Mouse (Mus musculus) midbrain, embryonic 14.5 days (tissue): ENCODE data around the gene Lpin1. TPM values are rescaled to one million over a fixed set of nuclear protein-coding genes. Genes with fewer than 3 reads are reported as not detected.
A peak's percentile ranks its signal among the peaks of the same experiment; 100 is the strongest.

ENCODE experiments used
- ATAC-seq: fragments of 200-750 bp; cut with Nextera tagmentation; 2 replicates; pipeline ENCODE4 v1.8.0; 2017; ENCODE audit warnings: moderate number of reproducible peaks, moderate library complexity; ENCODE audit not compliant: low FRiP score, low TSS enrichment
- DNase-seq: peaks from one replicate; pipeline ENCODE4 v3.0.0-alpha.2; 2015
- H3K27ac ChIP-seq: fragments of 300-500 bp; sonication (generic); replicated peaks from 2 replicates; pipeline ENCODE4 v1.5.1; 2014; ENCODE audit warnings: mild to moderate bottlenecking, low read depth, low read length, moderate library complexity
- H3K27me3 ChIP-seq: fragments of 300-500 bp; sonication (generic); 2 replicates; pipeline ENCODE4 v1.6.1; 2014; ENCODE audit warnings: low read length, control low read depth, mixed read lengths; ENCODE audit not compliant: control insufficient read depth, insufficient read depth
- H3K36me3 ChIP-seq: fragments of 300-500 bp; sonication (generic); 2 replicates; pipeline ENCODE4 v1.6.1; 2014; ENCODE audit warnings: low read length, control low read depth; ENCODE audit not compliant: control insufficient read depth, insufficient read depth
- H3K4me1 ChIP-seq: fragments of 300-500 bp; sonication (generic); 2 replicates; pipeline ENCODE4 v1.6.1; 2014; ENCODE audit warnings: mild to moderate bottlenecking, antibody characterized with exemption, low read length, control low read depth; ENCODE audit not compliant: control insufficient read depth, insufficient read depth
- H3K4me2 ChIP-seq: fragments of 300-500 bp; sonication (generic); 2 replicates; pipeline ENCODE4 v1.6.1; 2014; ENCODE audit warnings: mild to moderate bottlenecking, low read length, moderate library complexity
- H3K4me3 ChIP-seq: fragments of 300-500 bp; sonication (generic); replicated peaks from 2 replicates; pipeline ENCODE4 v1.5.1; 2014; ENCODE audit warnings: low read depth, low read length
- H3K9ac ChIP-seq: fragments of 300-500 bp; sonication (generic); replicated peaks from 2 replicates; pipeline ENCODE4 v1.6.1; 2014; ENCODE audit warnings: mild to moderate bottlenecking, low read length, moderate library complexity
- H3K9me3 ChIP-seq: fragments of 300-500 bp; sonication (generic); 2 replicates; pipeline ENCODE4 v1.6.1; 2016; ENCODE audit warnings: low read length, control low read depth, mixed read lengths; ENCODE audit not compliant: control insufficient read depth
- WGBS: fragments of 180-500 bp; shearing (Covaris S2); extraction: QIAGEN DNeasy Blood & Tissue Kit; methylation state at CpG from one replicate; pipeline ENCODE4 v1.1.7; 2014; 5-methylcytosine and 5-hydroxymethylcytosine counted together
- polyA plus RNA-seq: library from polyadenylated mRNA; unstranded; fragments of >200 nt; fragmentation: Nextera tagmentation; extraction: Ambion mirVana; gene quantifications from 2 replicates; pipeline ENCODE4 v1.2.1, GENCODE M21; 2014

The Lpin1 gene
- polyA plus RNA-seq, 1 experiment from 2014 or later: 27.1 TPM

DNA sequence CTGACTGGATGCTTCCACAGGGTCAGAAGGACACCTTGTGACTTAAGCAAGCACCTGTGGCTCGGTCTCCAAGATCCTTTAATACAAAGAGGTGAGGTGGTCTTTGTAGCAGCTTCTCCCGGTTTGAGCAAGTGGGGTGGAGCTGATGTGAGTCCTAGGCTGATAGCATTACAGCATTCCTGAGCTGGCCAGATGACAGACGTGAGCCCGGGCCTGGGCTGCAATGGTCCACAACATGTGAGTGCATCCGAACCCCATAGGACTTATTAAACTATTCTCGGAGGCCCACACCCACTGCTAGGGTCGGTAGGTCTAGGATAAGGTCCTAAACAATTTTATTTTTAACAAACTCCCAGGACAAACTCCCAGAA lies 77.9 kb downstream of the Lpin1 start:
- Histone ChIP-seq H3K4me2 (peak overlapping the region; percentile 21; the same call in 1 of the 2 replicates), H3K4me3 (no peak overlapping the region), H3K9me3 (no peaks in the 10 kb centered on the region), H3K4me1 (0 out of 2 replicates have a peak, but pooled peaks cover 8% of the 10 kb centered on the region), H3K36me3 (peaks cover 21% of the 10 kb centered on the region), H3K27me3 (no peaks in the 10 kb centered on the region), H3K27ac (peak overlapping the region; percentile 55; the same call in 1 of the 2 replicates), H3K9ac (peak overlapping the region; percentile 29; the same call in 1 of the 2 replicates)
- DNase-seq (no peak), ATAC-seq (peak; percentile 34)
- WGBS: 44% methylated on average over 7 of the region's 7 CpGs

DNA sequence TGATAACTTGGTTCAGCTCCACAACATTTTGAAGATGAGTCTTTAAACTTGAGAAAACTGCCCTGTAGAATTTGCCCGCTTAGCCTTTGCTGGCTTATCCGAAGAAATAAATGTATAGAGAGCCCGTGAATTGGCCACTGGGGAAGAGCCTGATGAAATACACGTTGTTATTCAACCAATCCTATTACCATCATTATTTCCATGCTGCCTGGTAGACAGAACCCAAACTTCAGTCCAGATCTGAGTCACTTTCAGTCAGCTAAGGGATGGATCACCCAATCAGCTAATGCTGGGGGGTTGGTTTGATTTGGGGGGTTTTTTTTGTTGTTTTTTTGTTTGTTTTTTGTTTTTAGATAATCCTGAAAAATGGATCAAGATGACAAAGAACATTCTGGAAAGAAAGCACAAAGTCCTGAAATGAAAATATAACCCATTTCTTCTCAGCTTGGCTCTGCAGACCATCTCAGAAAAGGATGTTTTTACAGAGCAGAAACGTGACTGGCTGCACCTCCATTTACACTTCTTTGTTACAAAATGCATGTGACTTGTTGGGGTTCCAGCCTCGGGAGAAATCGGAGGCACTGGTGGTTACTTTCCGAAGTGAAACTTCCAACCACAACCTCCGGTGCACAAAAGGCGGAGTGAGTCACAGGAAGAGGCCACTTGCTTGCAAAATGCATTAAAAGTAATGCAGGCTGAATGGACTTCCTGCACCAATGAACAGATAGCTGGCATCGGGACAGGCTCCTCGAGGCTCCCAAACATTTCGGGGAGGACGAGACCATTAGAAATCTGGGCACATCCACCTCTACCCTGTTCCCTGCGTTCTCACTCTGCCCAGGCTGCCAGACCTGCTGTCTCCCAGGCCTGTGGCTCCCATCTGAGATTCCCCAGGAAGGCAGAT lies 78.6 kb downstream of the Lpin1 start:
- no peaks in the 10 kb centered on the region for H3K27me3 ChIP-seq
- peak overlapping the region; percentile 29; the same call in 1 of the 2 replicates for H3K9ac ChIP-seq
- no peaks in the 10 kb centered on the region for H3K9me3 ChIP-seq
- peak overlapping the region; percentile 55; the same call in 1 of the 2 replicates for H3K27ac ChIP-seq
- H3K4me1 ChIP-seq: 0 out of 2 replicates have a peak, but pooled peaks cover 8% of the 10 kb centered on the region
- no peak overlapping the region for H3K4me3 ChIP-seq
- ATAC-seq (peak; percentile 36; the same call in 1 of the 2 replicates), DNase-seq (peak; percentile 46)
- peaks cover 16% of the 10 kb centered on the region for H3K36me3 ChIP-seq
- WGBS: 72% methylated on average over 15 of the region's 15 CpGs
- no peak overlapping the region for H3K4me2 ChIP-seq

DNA sequence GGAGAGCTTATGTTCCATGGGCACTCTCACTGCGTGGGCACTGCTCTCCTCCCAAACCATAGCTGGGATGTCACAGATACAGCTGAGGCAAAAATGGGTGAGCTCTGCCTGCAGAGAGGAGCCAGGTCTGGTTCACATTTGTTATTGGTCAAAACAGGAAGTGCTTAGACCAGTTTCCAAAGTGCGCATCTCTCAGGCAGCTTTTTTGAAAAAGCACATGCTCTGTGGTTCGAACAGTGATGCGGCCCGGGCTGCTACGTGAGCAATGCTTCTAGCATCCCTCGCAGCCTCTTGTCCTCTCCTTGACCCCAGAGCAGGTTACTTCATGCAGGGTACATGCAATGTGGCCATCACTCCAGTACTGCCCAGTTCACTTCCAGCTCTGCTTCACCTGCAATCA lies 82.1 kb downstream of the Lpin1 start:
- Histone ChIP-seq H3K27ac (no peak overlapping the region), H3K4me2 (no peak overlapping the region), H3K36me3 (no peaks in the 10 kb centered on the region), H3K4me1 (0 out of 2 replicates have a peak, but pooled peaks cover 8% of the 10 kb centered on the region), H3K9me3 (no peaks in the 10 kb centered on the region), H3K4me3 (no peak overlapping the region), H3K9ac (no peak overlapping the region), H3K27me3 (no peaks in the 10 kb centered on the region)
- DNase-seq (no peak), ATAC-seq (no peak)
- WGBS: 94% methylated on average over 7 of the region's 7 CpGs

DNA sequence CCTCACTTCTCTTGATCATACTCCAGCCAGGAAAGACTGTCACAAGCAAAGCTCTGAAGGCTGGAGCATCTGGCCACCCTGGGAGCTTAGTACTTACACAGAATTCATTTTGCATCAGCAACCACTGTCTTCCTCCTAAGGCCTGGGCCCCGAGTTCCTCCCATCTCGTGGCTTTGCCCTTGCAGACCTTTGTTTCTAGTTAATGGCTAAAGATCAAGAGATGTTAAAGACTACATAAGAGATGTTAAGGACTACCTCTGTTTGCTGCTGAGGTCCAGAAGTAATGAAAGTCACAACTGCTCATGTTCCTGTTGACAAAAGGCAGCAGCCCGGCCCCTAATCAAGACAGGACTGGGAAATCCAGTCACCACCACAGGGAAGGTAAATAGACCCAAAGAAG lies 82.8 kb downstream of the Lpin1 start:
- Histone ChIP-seq H3K9me3 (no peaks in the 10 kb centered on the region), H3K4me2 (no peak overlapping the region), H3K9ac (no peak overlapping the region), H3K27ac (no peak overlapping the region), H3K36me3 (no peaks in the 10 kb centered on the region), H3K27me3 (no peaks in the 10 kb centered on the region), H3K4me3 (no peak overlapping the region), H3K4me1 (0 out of 2 replicates have a peak, but pooled peaks cover 6% of the 10 kb centered on the region)
- 86% methylated on average over 3 of the region's 3 CpGs for WGBS
- DNase-seq (no peak), ATAC-seq (no peak)

DNA sequence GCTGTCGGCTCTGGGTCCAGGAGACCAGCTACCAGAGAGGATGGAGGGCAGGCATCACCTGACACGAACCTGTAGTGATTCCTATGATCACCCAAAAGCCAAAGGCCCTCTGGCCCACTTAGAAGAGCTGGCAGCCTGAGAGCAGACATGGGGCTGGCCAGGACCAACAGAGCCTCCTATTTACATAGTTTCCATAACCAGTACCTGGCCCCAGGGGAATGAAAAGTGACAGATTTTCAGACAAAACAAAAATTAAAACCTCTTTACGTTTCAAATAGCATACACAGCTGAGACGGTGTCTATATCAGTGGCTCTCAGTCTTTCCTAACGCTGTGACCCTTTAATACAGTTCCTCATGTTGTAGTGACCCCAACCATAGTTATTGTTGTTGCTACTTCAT lies 83.9 kb downstream of the Lpin1 start:
- no peaks in the 10 kb centered on the region for H3K9me3 ChIP-seq
- H3K9ac ChIP-seq: no peak overlapping the region
- DNase-seq (no peak), ATAC-seq (no peak)
- H3K27ac ChIP-seq: no peak overlapping the region
- H3K27me3 ChIP-seq: no peaks in the 10 kb centered on the region
- no peaks in the 10 kb centered on the region for H3K36me3 ChIP-seq
- H3K4me3 ChIP-seq: no peak overlapping the region
- H3K4me1 ChIP-seq: no peaks in the 10 kb centered on the region
- no peak overlapping the region for H3K4me2 ChIP-seq
- 88% methylated on average over 5 of the region's 5 CpGs for WGBS

DNA sequence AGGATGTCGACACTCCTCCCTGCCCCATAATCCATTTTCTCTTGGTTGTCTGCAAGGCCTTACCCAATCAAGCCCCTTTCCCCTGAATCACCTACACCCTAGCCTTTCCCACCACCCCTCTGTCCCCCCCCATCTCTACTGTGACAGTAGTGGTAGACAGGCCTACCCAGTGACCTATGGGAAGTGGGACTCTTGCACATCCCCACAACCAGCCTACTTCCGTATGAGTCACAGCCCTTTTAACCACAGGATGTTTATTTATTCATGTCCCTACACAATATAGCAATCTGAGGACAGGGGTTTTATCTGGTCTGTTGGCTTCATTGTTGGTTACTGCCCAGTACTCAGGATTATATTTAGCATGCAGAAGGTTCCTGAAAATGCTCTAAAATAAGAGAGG lies 84.6 kb downstream of the Lpin1 start:
- Histone ChIP-seq H3K36me3 (no peaks in the 10 kb centered on the region), H3K27ac (no peak overlapping the region), H3K27me3 (no peaks in the 10 kb centered on the region), H3K4me3 (no peak overlapping the region), H3K9ac (no peak overlapping the region), H3K4me1 (no peaks in the 10 kb centered on the region), H3K9me3 (no peaks in the 10 kb centered on the region), H3K4me2 (no peak overlapping the region)
- ATAC-seq (no peak), DNase-seq (no peak)
- 90% methylated on average over 2 of the region's 2 CpGs for WGBS

DNA sequence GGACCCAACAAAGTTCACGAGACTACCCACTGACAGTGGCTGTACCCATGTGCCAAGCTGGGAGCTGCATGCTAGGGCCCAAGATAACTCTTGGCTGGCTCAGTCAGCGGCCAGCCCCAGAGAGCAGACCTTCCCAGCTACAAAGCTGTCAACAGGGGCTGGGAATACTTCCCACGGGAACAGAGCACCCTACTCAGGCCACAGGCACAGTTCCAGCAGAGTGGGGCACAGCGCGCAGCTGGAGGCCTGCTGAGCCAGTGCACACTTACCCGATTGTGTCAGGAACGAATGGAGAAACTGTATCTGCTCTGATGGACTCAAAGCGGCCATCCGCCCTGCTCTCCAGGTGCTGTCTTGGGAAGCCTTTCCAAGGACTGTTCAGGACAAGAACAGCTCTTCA lies 95.6 kb downstream of the Lpin1 start:
- Histone ChIP-seq H3K9ac (no peak overlapping the region), H3K4me2 (no peak overlapping the region), H3K9me3 (no peaks in the 10 kb centered on the region), H3K4me3 (no peak overlapping the region), H3K27me3 (no peaks in the 10 kb centered on the region), H3K36me3 (no peaks in the 10 kb centered on the region), H3K27ac (no peak overlapping the region), H3K4me1 (no peaks in the 10 kb centered on the region)
- ATAC-seq (no peak), DNase-seq (no peak)
- WGBS: 83% methylated on average over 9 of the region's 9 CpGs

DNA sequence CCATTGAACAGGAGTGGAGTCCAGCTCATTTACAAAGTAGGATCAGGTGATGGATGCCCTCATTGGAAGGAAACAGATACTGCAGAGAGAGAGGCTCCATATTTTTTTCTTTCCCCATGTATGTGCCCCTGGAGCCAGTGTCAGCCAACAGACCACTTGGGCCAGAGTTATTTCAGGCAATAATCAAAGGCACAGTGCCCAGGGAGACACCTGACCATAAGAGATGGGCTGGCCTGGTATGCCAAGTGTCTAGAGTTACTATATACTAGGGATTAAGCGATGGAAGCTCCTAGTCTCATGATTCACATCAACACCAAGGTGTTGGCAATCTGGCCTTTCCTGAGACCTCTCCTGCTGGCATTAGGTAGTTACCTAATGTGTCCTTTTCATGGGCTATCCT lies 97.8 kb downstream of the Lpin1 start:
- Histone ChIP-seq H3K4me2 (no peak overlapping the region), H3K36me3 (no peaks in the 10 kb centered on the region), H3K4me3 (no peak overlapping the region), H3K27ac (no peak overlapping the region), H3K9ac (no peak overlapping the region), H3K27me3 (no peaks in the 10 kb centered on the region), H3K4me1 (0 out of 2 replicates have a peak, but pooled peaks cover 4% of the 10 kb centered on the region), H3K9me3 (no peaks in the 10 kb centered on the region)
- WGBS: 100% methylated on average over 1 of the region's 1 CpGs
- no peak for ATAC-seq
- no peak for DNase-seq
